20 mouse cellular contexts compared by ENCODE assay signal in the genomic region with DNA sequence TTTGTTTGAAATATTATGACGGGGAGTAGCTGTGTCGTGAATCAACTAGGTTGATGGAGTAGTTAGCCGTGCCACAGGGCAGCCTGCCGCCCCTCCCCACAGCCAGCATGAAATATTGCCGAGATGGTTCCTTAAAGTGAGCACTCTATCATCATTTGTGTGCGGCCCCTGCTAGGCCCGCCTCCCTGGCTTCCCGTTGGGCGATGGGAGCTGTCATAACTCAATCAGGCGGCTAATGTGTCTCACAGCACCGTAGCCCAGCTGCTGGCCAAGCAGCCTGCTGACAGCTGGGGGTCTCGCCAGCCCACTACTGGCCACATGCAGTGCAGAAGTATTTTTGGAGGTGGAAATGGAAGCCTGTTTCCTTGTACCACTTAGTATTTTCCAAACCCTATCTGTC.
DNase-seq lines count a peak whose midpoint lies in the region; ATAC-seq and TF ChIP-seq lines count a peak whose summit lies in the region.
"Had no signal": no experiment of that assay in that cellular context is flagged by ENCODE, and none has a peak within 500 bp of the region (broad histone marks: within the 10 kb centered on the region; RNA-seq: fewer than 3 reads in every experiment).

No protein-coding gene starts in this region.

- peak; percentile 14 to 23 for DNase-seq in cerebellum, postnatal 14 days
- no peak for DNase-seq in cerebellum, postnatal 25 days
- peak; percentile 42 for DNase-seq in brain, embryonic 14.5 days (ENCODE audit: low read depth)
- DNase-seq in neural tube, embryonic 10.5 days (ENCODE audit: extremely low spot score, low spot score) = peak; percentile 45
- no peak for DNase-seq in heart, adult 9 months (ENCODE audit: low spot score in 2 of 2)
- no peak for DNase-seq in thymus, postnatal 0 days (ENCODE audit: low spot score)
- DNase-seq: cerebellum, adult 9-10 months; gastrocnemius, postnatal 10 days; heart, postnatal 4 days; kidney, adult 18-20 months; lung, postnatal 14 days; thymus, postnatal 25 days had no signal

- WGBS in hindbrain, embryonic 13.5 days = 40% methylated on average over 12 of the region's 12 CpGs

- no peak for TF ChIP-seq POLR2A in brain, embryonic 14.5 days (IDR thresholded peaks at IDR 0.05; ENCODE audit: borderline replicate concordance, extremely low read depth, insufficient read depth, insufficient read length, poor library complexity, severe bottlenecking)

- H3K4me2 ChIP-seq in hindbrain, embryonic 13.5 days = 0 out of 2 replicates have a peak overlapping the region, but pooled peaks have one; percentile 1
- H3K4me2 ChIP-seq: liver, embryonic 12.5 days; stomach, embryonic 15.5 days had no signal

- no peaks in the 10 kb centered on the region for H3K9me3 ChIP-seq in hindbrain, embryonic 13.5 days
- H3K9me3 ChIP-seq: heart, embryonic 10.5 days; liver, embryonic 12.5 days; stomach, embryonic 15.5 days had no signal

- H3K9ac ChIP-seq in hindbrain, embryonic 13.5 days = no peak overlapping the region
- H3K9ac ChIP-seq: liver, embryonic 12.5 days; stomach, embryonic 15.5 days had no signal

- no peak for TF ChIP-seq CTCF in brain, embryonic 14.5 days (IDR thresholded peaks at IDR 0.05; ENCODE audit: borderline replicate concordance, extremely low read depth, insufficient read depth, insufficient read length)

- H3K4me1 ChIP-seq in hindbrain, embryonic 13.5 days (replicated peaks) = peaks cover 14% of the 10 kb centered on the region
- H3K4me1 ChIP-seq: liver, embryonic 12.5 days; stomach, embryonic 15.5 days had no signal

- H3K27me3 ChIP-seq in hindbrain, embryonic 13.5 days = peaks cover 7% of the 10 kb centered on the region; the same call in 1 of the 2 replicates
- H3K27me3 ChIP-seq: liver, embryonic 12.5 days; stomach, embryonic 15.5 days had no signal

- H3K4me3 ChIP-seq in hindbrain, embryonic 13.5 days = no peak overlapping the region
- H3K4me3 ChIP-seq: heart, embryonic 10.5 days; liver, embryonic 12.5 days; stomach, embryonic 15.5 days had no signal

- H3K36me3 ChIP-seq in hindbrain, embryonic 13.5 days = no peaks in the 10 kb centered on the region
- H3K36me3 ChIP-seq: heart, embryonic 10.5 days; liver, embryonic 12.5 days; stomach, embryonic 15.5 days had no signal

- no peak overlapping the region for H3K27ac ChIP-seq in hindbrain, embryonic 13.5 days
- H3K27ac ChIP-seq: heart, embryonic 10.5 days; liver, embryonic 12.5 days; stomach, embryonic 15.5 days had no signal

- ATAC-seq in hindbrain, embryonic 13.5 days (ENCODE audit: low FRiP score) = peak; percentile 46; the same call in 1 of the 2 replicates
- ATAC-seq in CD4-positive, CD25-positive, alpha-beta regulatory T cell, adult 4 months = no peak
- ATAC-seq: forebrain, embryonic 14.5 days; liver, embryonic 12.5 days; midbrain, embryonic 16.5 days; Patski had no signal

Comparison
In these comparisons a context has a peak if more than half of its experiments do, and no peak if none do; other contexts are left out.
1. DNase-seq: peak in cerebellum, postnatal 14 days (2 of 2), brain, embryonic 14.5 days (single experiment) and neural tube, embryonic 10.5 days (single experiment); none in cerebellum, postnatal 25 days (0 of 2), heart, adult 9 months (0 of 2) and thymus, postnatal 0 days (single experiment).